Mouse (Mus musculus) 416B (cell line): ENCODE results near the gene Tpm4.
A peak's percentile ranks its signal among the peaks of the same experiment; 100 is the strongest.

ENCODE experiments used
- DNase-seq: peaks from one replicate; pipeline ENCODE4 v3.0.0; 2011; ENCODE audit warnings: low read depth

The Tpm4 gene

DNA sequence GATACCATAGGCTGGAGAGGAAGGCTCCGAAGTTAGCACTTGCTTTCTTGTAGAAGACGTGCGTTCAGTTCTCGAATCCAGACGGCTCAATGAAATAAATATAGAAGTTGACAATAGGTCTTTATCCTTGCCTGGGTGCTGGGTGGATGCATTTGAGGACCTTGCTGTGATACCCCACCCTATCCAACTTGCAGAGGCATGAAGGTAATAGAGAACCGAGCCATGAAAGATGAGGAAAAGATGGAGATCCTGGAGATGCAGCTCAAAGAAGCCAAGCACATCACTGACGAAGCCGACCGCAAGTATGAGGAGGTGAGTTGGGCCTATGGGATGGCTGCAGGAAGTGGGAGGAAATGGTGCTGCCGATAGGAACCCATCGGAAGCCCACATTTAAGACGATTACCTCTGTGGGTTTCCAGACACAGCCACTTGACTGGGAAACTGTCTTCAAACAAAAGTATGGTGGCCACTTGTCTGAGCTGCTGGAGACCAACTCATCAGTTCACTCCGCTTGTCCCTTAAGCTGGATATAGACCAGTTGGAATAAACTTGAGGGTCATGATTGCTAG lies 8.6 kb downstream of the Tpm4 start:
- DNase-seq, result peak; percentile 79

DNA sequence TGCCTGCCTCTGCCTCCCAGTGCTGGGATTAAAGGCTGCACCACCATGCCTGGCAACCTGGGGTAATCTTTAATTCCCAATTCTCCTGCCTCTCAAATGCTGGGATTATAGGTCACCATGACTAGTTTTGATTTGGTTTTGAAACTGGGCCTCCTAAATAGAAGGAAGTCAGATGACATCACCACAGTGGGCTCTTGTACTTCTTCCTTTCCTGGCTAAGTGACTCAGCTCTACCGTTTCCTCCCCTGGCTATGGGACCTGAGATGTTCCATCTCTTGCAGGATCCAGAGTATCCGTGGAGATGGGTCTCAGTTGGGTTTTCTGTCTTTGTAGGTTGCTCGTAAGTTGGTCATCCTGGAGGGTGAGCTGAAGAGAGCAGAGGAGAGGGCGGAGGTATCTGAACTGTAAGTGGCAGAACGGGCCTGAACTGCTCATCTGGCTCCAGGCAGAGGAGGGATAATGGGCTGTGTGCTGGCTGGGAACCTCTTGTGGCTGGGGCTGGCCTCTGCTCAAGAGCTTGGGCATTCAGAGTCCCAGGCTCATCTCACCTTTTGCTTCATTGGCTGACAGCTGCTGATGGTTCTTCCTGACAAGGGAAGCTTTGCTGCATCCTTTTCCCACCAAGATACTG lies 9.7 kb downstream of the Tpm4 start:
- peak; percentile 78 for DNase-seq

DNA sequence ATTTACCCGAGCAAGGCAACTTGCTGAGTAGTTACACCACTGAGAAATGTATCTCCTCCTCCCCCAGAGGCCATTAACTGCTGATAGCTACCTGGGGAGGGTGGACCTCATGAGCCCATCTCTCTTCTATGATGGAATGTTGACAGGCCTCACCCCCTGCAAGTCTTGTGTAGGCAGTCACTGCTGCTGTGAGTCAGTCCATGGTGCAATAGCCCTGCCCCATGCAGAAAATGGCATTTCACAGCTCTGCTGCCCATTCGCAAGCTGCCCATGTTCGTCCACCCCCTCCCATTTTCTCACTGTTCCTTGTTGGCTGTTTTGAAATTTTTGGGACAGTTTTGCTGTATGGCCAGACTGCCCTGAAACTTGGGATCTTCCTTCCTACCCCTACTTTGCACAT lies 10.7 kb downstream of the Tpm4 start:
- peak; percentile 46 for DNase-seq

- peak; percentile 40 for DNase-seq
These were observed 11.3 kb downstream of the Tpm4 start for GRCm38 (mm10) chr8:72146056-72146455.

GRCm38 (mm10) chr8:72146556-72146955 lies 11.8 kb downstream of the Tpm4 start:
- no peak for DNase-seq

DNA sequence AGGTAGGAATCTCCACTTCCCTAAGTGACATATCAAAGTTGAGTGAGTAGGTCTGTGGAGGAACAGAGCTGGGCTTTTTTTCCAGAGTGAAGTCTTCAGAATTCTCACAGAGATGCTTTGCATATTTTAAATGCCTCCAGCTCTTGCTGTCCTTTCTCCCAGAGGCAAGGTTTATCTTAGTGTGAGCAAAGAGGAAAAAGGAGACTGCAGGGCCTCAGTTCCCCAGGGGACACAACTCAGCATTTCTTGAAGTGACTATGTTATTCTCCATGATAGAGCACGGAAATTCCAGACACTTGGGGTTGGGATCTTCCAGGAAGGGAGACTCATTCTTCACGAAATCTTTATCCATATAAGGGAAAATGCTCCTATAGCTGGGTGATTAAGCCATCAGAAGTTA lies 12.5 kb downstream of the Tpm4 start:
- no peak for DNase-seq

- DNase-seq, result no peak
These were observed 14.3 kb downstream of the Tpm4 start for GRCm38 (mm10) chr8:72149056-72149455.

DNA sequence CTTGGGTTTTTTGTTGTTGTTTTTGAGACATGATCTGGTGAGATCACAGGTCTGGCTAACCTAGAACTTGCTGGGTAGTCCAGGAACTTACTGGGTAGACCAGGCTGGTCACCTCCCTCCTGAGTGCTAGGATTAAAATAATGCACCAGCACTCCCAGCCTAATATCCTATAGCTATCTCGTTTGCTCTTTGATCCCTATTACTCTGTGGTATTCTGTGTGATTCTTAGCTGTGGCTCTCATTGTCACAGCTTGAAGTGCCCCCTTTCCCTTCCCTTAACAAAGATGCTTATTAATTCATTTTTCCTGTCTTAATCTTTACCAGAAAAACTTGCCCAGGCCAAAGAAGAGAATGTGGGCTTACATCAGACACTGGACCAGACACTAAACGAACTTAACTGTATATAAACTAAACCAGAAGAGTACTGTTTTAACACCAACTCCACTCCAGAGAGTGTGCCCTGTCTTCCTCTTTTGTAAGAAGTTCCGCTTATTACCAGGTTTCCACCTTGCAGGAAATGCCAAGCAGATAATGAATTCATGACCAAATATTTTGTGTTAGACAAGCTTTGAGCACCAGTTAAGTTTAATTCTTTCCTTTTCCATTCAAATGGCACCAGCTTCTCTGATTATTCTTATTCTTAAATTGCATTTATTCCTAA lies 16.8 kb downstream of the Tpm4 start:
- DNase-seq, result peak; percentile 41

- DNase-seq, result no peak
These were observed 18.6 kb downstream of the Tpm4 start for GRCm38 (mm10) chr8:72153382-72153781.

GRCm38 (mm10) chr8:72158096-72158495 lies 23.3 kb downstream of the Tpm4 start:
- peak; percentile 78 for DNase-seq

- no peak for DNase-seq
These were observed 24.0 kb downstream of the Tpm4 start for GRCm38 (mm10) chr8:72158726-72159125.

DNA sequence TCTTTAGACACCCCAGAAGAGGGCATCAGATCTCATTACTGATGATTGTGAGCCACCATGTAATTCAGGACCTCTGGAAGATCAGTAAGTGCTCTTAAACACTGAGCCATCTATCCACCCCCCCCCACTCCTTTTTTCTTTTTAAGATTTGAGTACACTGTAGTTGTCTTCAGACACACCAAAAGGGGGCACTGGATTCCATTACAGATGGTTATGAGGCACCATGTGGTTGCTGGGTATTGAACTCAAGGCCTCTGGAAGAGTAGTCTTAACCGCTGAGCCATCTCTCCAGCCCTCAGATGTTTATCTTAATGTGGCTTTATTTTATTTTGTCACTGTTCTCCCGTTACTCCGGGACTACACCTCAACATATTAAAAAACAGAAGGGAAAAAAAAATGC lies 25.2 kb downstream of the Tpm4 start:
- peak; percentile 76 for DNase-seq

GRCm38 (mm10) chr8:72160707-72161697 lies 26.2 kb downstream of the Tpm4 start, which contains the start of gene Rab8a:
TSS of gene Rab8a (plus strand) at chr8:72161200.
- DNase-seq, result peak; percentile 100

DNA sequence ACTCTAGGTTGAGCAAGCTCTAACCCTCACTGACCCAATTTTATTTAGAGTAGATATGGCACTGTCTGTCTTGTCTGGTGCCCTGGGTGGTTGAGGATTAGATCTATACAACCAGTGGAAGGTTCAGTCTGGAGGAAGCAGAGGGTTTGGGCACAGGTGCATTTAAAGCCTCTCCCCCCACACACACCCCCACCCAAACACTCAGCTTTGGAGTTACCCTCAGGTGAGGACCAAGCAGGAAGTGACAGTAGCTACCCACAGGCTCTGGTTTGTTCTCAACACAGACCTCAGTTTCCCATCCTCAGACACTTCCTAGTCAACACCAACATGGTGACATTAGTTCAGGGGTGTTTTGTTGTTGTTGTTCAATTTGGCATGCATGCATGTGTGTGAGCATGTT lies 28.0 kb downstream of the Tpm4 start:
- DNase-seq, result no peak

DNA sequence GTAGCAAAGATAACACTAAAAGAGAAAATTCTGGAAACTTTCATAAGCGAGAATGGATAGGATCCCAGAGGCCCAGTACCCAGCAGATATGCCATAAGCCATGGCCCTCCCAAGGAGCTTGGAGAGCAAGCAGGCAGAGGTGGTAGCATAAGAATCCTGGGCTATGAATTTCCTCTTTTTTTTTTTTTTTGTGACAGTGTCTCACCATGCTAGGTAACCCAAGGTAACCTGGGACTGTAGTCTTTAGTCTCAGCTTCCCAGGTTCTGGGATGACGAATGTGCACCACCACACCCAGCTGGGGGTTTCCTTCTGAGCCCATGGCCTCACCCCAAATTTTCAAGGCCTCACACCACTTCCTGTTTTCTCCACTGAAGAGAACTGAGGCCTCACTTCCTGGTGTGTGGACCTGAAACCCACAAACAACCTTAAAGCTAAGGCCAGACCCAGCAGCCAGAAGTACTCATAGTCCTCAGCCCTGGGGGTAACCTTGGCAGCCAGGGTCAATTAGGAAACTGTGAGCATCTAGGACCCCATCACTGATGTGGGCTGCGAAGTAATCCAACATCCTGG lies 34.4 kb downstream of the Tpm4 start:
- peak; percentile 85 for DNase-seq

DNA sequence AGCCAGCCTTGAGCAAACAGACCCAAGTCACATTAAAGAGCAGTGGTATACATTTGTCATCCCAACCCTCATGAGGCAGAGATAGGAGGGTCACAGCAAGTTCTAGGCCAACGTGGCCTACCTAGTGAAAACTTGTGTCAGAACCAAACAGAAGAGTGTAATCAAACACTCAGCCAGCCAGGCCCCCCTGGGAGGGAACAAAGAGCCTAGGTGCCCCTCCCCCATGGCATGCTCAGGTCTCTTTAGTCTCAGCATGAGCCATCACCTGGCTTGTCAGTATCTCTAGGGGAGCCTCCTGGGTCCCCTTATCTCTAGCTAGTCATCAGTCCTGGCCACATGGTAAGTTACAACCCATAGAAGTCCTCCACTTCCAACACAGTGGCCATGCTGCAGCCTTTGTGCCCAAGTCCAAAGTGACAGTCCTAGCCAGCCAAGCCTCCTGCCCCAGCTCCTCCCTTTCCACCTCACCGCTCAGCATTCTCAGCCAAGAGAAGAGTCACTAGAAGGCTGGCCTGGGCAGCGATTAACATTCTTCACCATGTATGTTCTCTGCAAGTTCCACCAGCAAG lies 35.0 kb downstream of the Tpm4 start:
- no peak for DNase-seq

- peak; percentile 77 for DNase-seq
These were observed 42.7 kb downstream of the Tpm4 start for GRCm38 (mm10) chr8:72177346-72177925.

- DNase-seq, result peak; percentile 87
These were observed 48.9 kb downstream of the Tpm4 start for GRCm38 (mm10) chr8:72183554-72184202.

DNA sequence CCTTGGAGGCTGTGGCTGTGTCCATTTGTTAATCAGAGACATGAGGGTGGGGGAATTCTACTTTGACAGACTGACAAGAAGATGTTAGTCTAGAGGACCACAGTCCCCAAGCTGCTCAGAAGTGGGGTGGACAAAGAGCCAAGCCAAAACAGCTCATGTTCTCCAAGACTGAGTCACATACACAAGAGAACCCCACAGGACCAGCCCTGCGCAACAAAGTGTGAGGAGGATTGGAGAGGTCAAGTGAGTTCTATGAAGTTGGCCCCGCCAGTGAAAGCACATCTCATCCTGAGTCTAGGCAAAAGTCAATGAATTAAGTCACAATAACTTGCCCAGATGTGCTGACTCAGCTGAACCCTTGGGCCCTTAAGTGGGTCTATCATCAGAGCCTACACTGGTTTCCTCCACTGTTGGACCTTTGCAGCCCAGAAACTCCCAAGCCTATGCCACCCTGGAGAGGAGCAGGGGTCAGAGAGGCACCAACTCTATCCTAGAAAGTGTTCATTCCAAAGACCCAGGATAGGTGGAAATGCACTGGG lies 53.1 kb downstream of the Tpm4 start:
- no peak for DNase-seq
